Mouse (Mus musculus) heart, embryonic 14.5 days (tissue): ENCODE data around the gene Gm11027. TPM values are rescaled to one million over a fixed set of nuclear protein-coding genes. Genes with fewer than 3 reads are reported as not detected.

Source experiments
- ATAC-seq: fragments of 200-750 bp; cut with Nextera tagmentation; 2 replicates; pipeline ENCODE4 v1.8.0; 2017; ENCODE audit warnings: low read depth, moderate TSS enrichment; ENCODE audit not compliant: insufficient number of reproducible peaks, insufficient read depth, low FRiP score
- H3K27ac ChIP-seq, 2 experiments: fragments of 200-500 bp in 1 of 2; fragments of 300-500 bp in 1 of 2; sonication (generic) in 1 of 2; replicated peaks in 1 of 2; 2 replicates each; pipeline ENCODE4 v1.5.1; 2012 to 2014; ENCODE audit warnings: low read depth in 2 of 2, low read length in 2 of 2, control low read depth in 1 of 2, mild to moderate bottlenecking in 1 of 2, mixed read lengths in 1 of 2; ENCODE audit not compliant: control insufficient read depth in 1 of 2, insufficient read depth in 1 of 2
- H3K27me3 ChIP-seq: fragments of 300-500 bp; sonication (generic); 2 replicates; pipeline ENCODE4 v1.6.1; 2014; ENCODE audit warnings: mild to moderate bottlenecking, low read length, control low read depth; ENCODE audit not compliant: control insufficient read depth, insufficient read depth
- H3K36me3 ChIP-seq: fragments of 300-500 bp; sonication (generic); 2 replicates; pipeline ENCODE4 v1.6.1; 2014; ENCODE audit warnings: mild to moderate bottlenecking, control low read depth, low read length, mixed read lengths; ENCODE audit not compliant: control insufficient read depth, insufficient read depth
- H3K4me1 ChIP-seq, 2 experiments: fragments of 200-500 bp in 1 of 2; fragments of 300-500 bp in 1 of 2; sonication (generic) in 1 of 2; 2 replicates each; pipeline ENCODE4 v1.6.1; 2012 to 2014; ENCODE audit warnings: low read length in 2 of 2, control low read depth in 1 of 2, mixed read lengths in 1 of 2; ENCODE audit not compliant: control insufficient read depth in 2 of 2, insufficient read depth in 2 of 2
- H3K4me2 ChIP-seq: fragments of 300-500 bp; sonication (generic); 2 replicates; pipeline ENCODE4 v1.6.1; 2014; ENCODE audit warnings: mild to moderate bottlenecking, low read length
- H3K4me3 ChIP-seq, 2 experiments: fragments of 200-500 bp in 1 of 2; fragments of 300-500 bp in 1 of 2; sonication (generic) in 1 of 2; 2 replicates each; pipeline ENCODE4 v1.5.1; 2012 to 2014; ENCODE audit warnings: low read length in 2 of 2, mild to moderate bottlenecking in 2 of 2, control low read depth in 1 of 2, low read depth in 1 of 2, moderate library complexity in 1 of 2; ENCODE audit not compliant: control insufficient read depth in 1 of 2, insufficient read depth in 1 of 2
- H3K9ac ChIP-seq: fragments of 300-500 bp; sonication (generic); 2 replicates; pipeline ENCODE4 v1.6.1; 2014; ENCODE audit warnings: mild to moderate bottlenecking, low read length
- H3K9me3 ChIP-seq: fragments of 300-500 bp; sonication (generic); 2 replicates; pipeline ENCODE4 v1.6.1; 2016; ENCODE audit warnings: low read length, control low read depth; ENCODE audit not compliant: control insufficient read depth
- WGBS: fragments of 180-500 bp; shearing (Covaris S2); extraction: QIAGEN DNeasy Blood & Tissue Kit; methylation state at CpG from one replicate; pipeline ENCODE4 v1.1.7; 2014; 5-methylcytosine and 5-hydroxymethylcytosine counted together
- polyA plus RNA-seq: library from polyadenylated mRNA; unstranded; fragments of >200 nt; fragmentation: Nextera tagmentation; extraction: Ambion mirVana; gene quantifications from 2 replicates; pipeline ENCODE4 v1.2.1, GENCODE M21; 2014

Gene Gm11027
- polyA plus RNA-seq, 1 experiment from 2014 or later = not detected

DNA sequence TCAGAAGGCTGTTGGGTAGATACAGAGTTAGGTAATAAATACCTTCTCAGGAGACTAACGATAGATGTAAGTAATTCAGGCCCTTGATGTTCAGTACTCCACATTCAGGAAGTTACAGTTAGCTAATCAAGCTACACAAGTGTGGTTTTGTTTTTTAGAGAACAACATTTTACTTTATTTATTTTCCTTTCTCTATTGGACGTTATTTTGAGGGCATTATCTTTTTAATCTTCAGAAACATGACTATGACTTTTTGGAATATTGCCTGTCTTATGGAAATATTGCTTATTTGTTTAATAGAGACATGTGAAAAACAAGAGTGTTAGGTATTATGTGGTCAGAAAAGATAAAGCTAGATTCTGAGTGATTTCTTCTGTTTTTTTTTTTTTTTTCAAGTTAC is 18.0 kb downstream of the Gm11027 start:
- H3K4me2 ChIP-seq = no peak overlapping the region
- no peaks in the 10 kb centered on the region for H3K9me3 ChIP-seq
- H3K9ac ChIP-seq = no peak overlapping the region
- H3K27ac ChIP-seq = no peak overlapping the region
- no peaks in the 10 kb centered on the region for H3K36me3 ChIP-seq
- no peak for ATAC-seq
- 66% methylated on average over 2 of the region's 2 CpGs for WGBS
- H3K4me3 ChIP-seq = no peak overlapping the region
- H3K27me3 ChIP-seq = no peaks in the 10 kb centered on the region
- H3K4me1 ChIP-seq = no peaks in the 10 kb centered on the region

- H3K4me3 ChIP-seq = no peak overlapping the region
- no peaks in the 10 kb centered on the region for H3K27me3 ChIP-seq
- H3K4me2 ChIP-seq = no peak overlapping the region
- no peak for ATAC-seq
- WGBS = 66% methylated on average over 4 of the region's 4 CpGs
- no peaks in the 10 kb centered on the region for H3K9me3 ChIP-seq
- no peaks in the 10 kb centered on the region for H3K36me3 ChIP-seq
- H3K9ac ChIP-seq = no peak overlapping the region
- H3K27ac ChIP-seq = no peak overlapping the region
- no peaks in the 10 kb centered on the region for H3K4me1 ChIP-seq
These were observed 18.6 kb downstream of the Gm11027 start for GRCm38 (mm10) chr12:116293599-116294292.

GRCm38 (mm10) chr12:116299906-116300305 is 24.7 kb downstream of the Gm11027 start:
- Histone ChIP-seq H3K9me3 (no peaks in the 10 kb centered on the region), H3K4me1 (no peaks in the 10 kb centered on the region), H3K9ac (no peak overlapping the region), H3K4me2 (no peak overlapping the region), H3K4me3 (no peak overlapping the region), H3K27ac (no peak overlapping the region), H3K27me3 (no peaks in the 10 kb centered on the region), H3K36me3 (no peaks in the 10 kb centered on the region)
- WGBS = 88% methylated on average over 2 of the region's 2 CpGs
- no peak for ATAC-seq

DNA sequence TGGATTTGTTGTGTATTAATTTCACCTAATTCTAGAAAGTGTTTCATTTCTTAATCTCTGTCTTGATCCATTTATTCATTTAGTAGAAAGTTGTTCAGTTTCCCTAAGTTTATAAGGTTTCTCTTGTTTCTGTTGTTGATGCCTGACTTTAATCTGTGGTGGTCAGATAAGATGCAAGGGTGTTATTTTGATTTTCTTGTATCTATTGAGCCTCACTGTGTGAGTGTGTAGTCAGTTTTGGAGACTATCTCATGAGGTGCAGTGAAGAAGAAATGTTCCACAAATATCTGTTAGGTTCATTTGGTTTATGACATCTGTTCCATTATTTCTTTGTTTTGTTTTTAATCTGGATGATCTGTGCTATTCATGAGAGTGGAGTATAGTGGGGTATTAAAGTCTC is 27.0 kb downstream of the Gm11027 start:
- Histone ChIP-seq H3K4me1 (no peaks in the 10 kb centered on the region), H3K27ac (no peak overlapping the region), H3K4me2 (no peak overlapping the region), H3K9ac (no peak overlapping the region), H3K27me3 (no peaks in the 10 kb centered on the region), H3K4me3 (no peak overlapping the region), H3K36me3 (no peaks in the 10 kb centered on the region), H3K9me3 (no peaks in the 10 kb centered on the region)
- no peak for ATAC-seq

GRCm38 (mm10) chr12:116306042-116306441 is 30.9 kb downstream of the Gm11027 start:
- 42% methylated on average over 1 of the region's 1 CpGs for WGBS
- Histone ChIP-seq H3K27ac (no peak overlapping the region), H3K9me3 (no peaks in the 10 kb centered on the region), H3K4me1 (no peaks in the 10 kb centered on the region), H3K4me2 (no peak overlapping the region), H3K9ac (no peak overlapping the region), H3K4me3 (no peak overlapping the region), H3K36me3 (no peaks in the 10 kb centered on the region), H3K27me3 (no peaks in the 10 kb centered on the region)
- no peak for ATAC-seq

GRCm38 (mm10) chr12:116307870-116308269 is 32.7 kb downstream of the Gm11027 start:
- no peaks in the 10 kb centered on the region for H3K36me3 ChIP-seq
- no peak for ATAC-seq
- WGBS = 96% methylated on average over 3 of the region's 3 CpGs
- H3K4me3 ChIP-seq = no peak overlapping the region
- H3K9me3 ChIP-seq = no peaks in the 10 kb centered on the region
- H3K27me3 ChIP-seq = no peaks in the 10 kb centered on the region
- no peak overlapping the region for H3K4me2 ChIP-seq
- no peak overlapping the region for H3K9ac ChIP-seq
- no peaks in the 10 kb centered on the region for H3K4me1 ChIP-seq
- no peak overlapping the region for H3K27ac ChIP-seq

- Histone ChIP-seq H3K27ac (no peak overlapping the region), H3K27me3 (no peaks in the 10 kb centered on the region), H3K4me2 (no peak overlapping the region), H3K36me3 (no peaks in the 10 kb centered on the region), H3K4me1 (no peaks in the 10 kb centered on the region), H3K4me3 (no peak overlapping the region), H3K9ac (no peak overlapping the region), H3K9me3 (no peaks in the 10 kb centered on the region)
- no peak for ATAC-seq
- 68% methylated on average over 2 of the region's 2 CpGs for WGBS
These were observed 33.4 kb downstream of the Gm11027 start for GRCm38 (mm10) chr12:116308612-116309011.

GRCm38 (mm10) chr12:116313816-116314215 is 38.6 kb downstream of the Gm11027 start:
- Histone ChIP-seq H3K27ac (no peak overlapping the region), H3K4me2 (no peak overlapping the region), H3K4me1 (0 out of 4 replicates have a peak, but pooled peaks cover 0 to 4% of the 10 kb centered on the region in 2 experiments), H3K27me3 (no peaks in the 10 kb centered on the region), H3K9me3 (no peaks in the 10 kb centered on the region), H3K4me3 (no peak overlapping the region), H3K9ac (no peak overlapping the region), H3K36me3 (no peaks in the 10 kb centered on the region)
- WGBS = 85% methylated on average over 1 of the region's 1 CpGs
- no peak for ATAC-seq
